Mouse (Mus musculus) adrenal gland (tissue): ENCODE measurements around the gene Cmc2.

Source experiments
- intact Hi-C: fragments of 180-260 bp; cut with DNase I; formaldehyde crosslinking; loops from one replicate; pipeline ENCODE4 v1.15.1; 2025
- long read RNA-seq, 2 experiments: library from polyadenylated mRNA; unstranded; transcript quantifications; one replicate each; pipeline ENCODE4 v2.0.0; 2020; ENCODE audit warnings: borderline replicate concordance in 1 of 2; ENCODE audit not compliant: insufficient replicate concordance in 1 of 2

Gene Cmc2
- long read RNA-seq, experiment 1, transcript Cmc2-201 (3 exons, 523 nt): minor isoform, 12 of 87 reads
- long read RNA-seq, experiment 1, transcript Cmc2-205 (4 exons, 1,459 nt): major isoform, 69 of 87 reads
- long read RNA-seq, experiment 1, partial matches to known transcripts: 2 of 87 reads
- long read RNA-seq, experiment 1, other reads (novel, unspliced or antisense): 3 of 87 reads
- long read RNA-seq, experiment 2, transcript Cmc2-201 (3 exons, 523 nt): minor isoform, 16 of 102 reads
- long read RNA-seq, experiment 2, transcript Cmc2-205 (4 exons, 1,459 nt): major isoform, 79 of 102 reads
- long read RNA-seq, experiment 2, partial matches to known transcripts: 1 of 102 reads
- long read RNA-seq, experiment 2, other reads (novel, unspliced or antisense): 3 of 102 reads

GRCm38 (mm10) chr8:116921337-116922059 is at the start of gene Cmc2, which contains the start of gene Cenpn:
Gene Cmc2 (minus strand): TSS chr8:116921455.
Gene Cenpn (plus strand): TSS chr8:116921730.
- intact Hi-C loops: loop anchor here (2.0 kb wide), 1 partner anchor 57 kb away; the partner anchor contains the start of gene 1700030J22Rik

GRCm38 (mm10) chr8:116969531-116969930 is 48.3 kb upstream of the Cmc2 start:
- intact Hi-C loops: no loop called here

GRCm38 (mm10) chr8:116954415-116954814 is 33.2 kb upstream of the Cmc2 start:
- intact Hi-C loops: no loop called here

GRCm38 (mm10) chr8:116952428-116952827 is 31.2 kb upstream of the Cmc2 start:
- intact Hi-C loops: no loop called here

- intact Hi-C loops: no loop called here
These were observed 30.5 kb upstream of the Cmc2 start for GRCm38 (mm10) chr8:116951778-116952177.

- intact Hi-C loops: no loop called here
These were observed 30.1 kb upstream of the Cmc2 start for GRCm38 (mm10) chr8:116951369-116951768.

GRCm38 (mm10) chr8:116947589-116947988 is 26.3 kb upstream of the Cmc2 start:
- intact Hi-C loops: no loop called here

GRCm38 (mm10) chr8:116946851-116947250 is 25.6 kb upstream of the Cmc2 start:
- intact Hi-C loops: no loop called here

GRCm38 (mm10) chr8:116946268-116946838 is 25.1 kb upstream of the Cmc2 start:
- intact Hi-C loops: no loop called here

- intact Hi-C loops: no loop called here
These were observed 24.1 kb upstream of the Cmc2 start for GRCm38 (mm10) chr8:116945169-116945910.

- intact Hi-C loops: loop anchor here (5.0 kb wide), 1 partner anchor 33 kb away; the partner anchor contains the start of gene 1700030J22Rik
These were observed 23.1 kb upstream of the Cmc2 start for GRCm38 (mm10) chr8:116944385-116944696.

GRCm38 (mm10) chr8:116943555-116944384 is 22.5 kb upstream of the Cmc2 start:
- intact Hi-C loops: loop anchor here (5.0 kb wide), 1 partner anchor 34 kb away; the partner anchor contains the start of gene 1700030J22Rik

GRCm38 (mm10) chr8:116943161-116943554 is 21.9 kb upstream of the Cmc2 start, which contains the start of gene Atmin:
Gene Atmin (plus strand): TSS chr8:116943393.
- intact Hi-C loops: loop anchor here (5.0 kb wide), 1 partner anchor 34 kb away; the partner anchor contains the start of gene 1700030J22Rik

GRCm38 (mm10) chr8:116942284-116943058 is 21.2 kb upstream of the Cmc2 start:
- intact Hi-C loops: loop anchor here (5.0 kb wide), 1 partner anchor 35 kb away; the partner anchor contains the start of gene 1700030J22Rik

- intact Hi-C loops: loop anchor here (10.0 kb wide), 1 partner anchor 539 kb away; no protein-coding TSS in a partner anchor
These were observed 14.3 kb upstream of the Cmc2 start for GRCm38 (mm10) chr8:116935506-116935905.

- intact Hi-C loops: loop anchor here (10.0 kb wide), 1 partner anchor 540 kb away; no protein-coding TSS in a partner anchor
These were observed 13.7 kb upstream of the Cmc2 start for GRCm38 (mm10) chr8:116934976-116935375.

GRCm38 (mm10) chr8:116928588-116928987 is 7.3 kb upstream of the Cmc2 start:
- intact Hi-C loops: no loop called here

- intact Hi-C loops: no loop called here
These were observed 6.6 kb upstream of the Cmc2 start for GRCm38 (mm10) chr8:116927880-116928279.

GRCm38 (mm10) chr8:116923526-116923925 is 2.3 kb upstream of the Cmc2 start:
- intact Hi-C loops: no loop called here
